Mouse (Mus musculus) lung, postnatal 0 days (tissue): ENCODE results near the gene Safb2.

Experiments used
- CTCF ChIP-seq: IDR thresholded peaks from 2 replicates; pipeline ENCODE4 v1.5.1; 2016; ENCODE audit warnings: antibody characterized with exemption, mild to moderate bottlenecking
- EP300 ChIP-seq: IDR thresholded peaks from 2 replicates; pipeline ENCODE4 v1.6.1; 2016; ENCODE audit warnings: antibody characterized with exemption, mild to moderate bottlenecking, control low read depth

GRCm38 (mm10) chr17:56593527-56594271, 9.3 kb upstream of the Safb2 start:
- TF ChIP-seq CTCF = 0 out of 2 replicates have a peak, but pooled peaks have one; percentile 8
- no peak for TF ChIP-seq EP300
